Mouse (Mus musculus): Measurements from ENCODE around the gene Slc41a2. TPM values are rescaled to one million over a fixed set of nuclear protein-coding genes. Genes with fewer than 3 reads are reported as not detected.
A peak's percentile ranks its signal among the peaks of the same experiment; 100 is the strongest.

Slc41a2 gene
- polyA plus RNA-seq, 1 experiment from 2014 or later = 0.97 TPM

DNA sequence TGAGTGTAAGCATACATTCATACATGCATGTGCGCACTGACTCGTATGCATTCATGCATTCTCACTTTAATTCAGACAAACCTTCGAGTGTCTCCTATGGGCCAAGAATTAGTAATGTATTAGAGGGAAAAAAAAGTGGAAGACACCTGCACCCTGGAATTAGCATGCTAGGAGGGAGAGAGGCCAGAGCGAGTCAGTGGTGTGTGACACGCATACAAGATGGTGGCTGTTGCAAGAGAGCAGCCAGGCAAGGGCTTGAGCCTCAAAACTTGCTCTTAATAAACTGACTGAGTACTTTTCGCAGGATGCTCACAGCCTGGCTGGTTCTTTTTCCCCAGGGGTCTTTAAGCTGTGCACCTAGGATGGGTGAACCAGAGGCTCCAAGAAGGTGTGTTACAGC lies 152.6 kb downstream of the Slc41a2 start:
- peaks cover 2% of the 10 kb centered on the region; the same call in 1 of the 2 replicates for H3K4me1 ChIP-seq (ENCODE audit: control insufficient read depth, insufficient read depth, low read length)
- H3K4me3 ChIP-seq (ENCODE audit: low read depth, low read length) = no peak overlapping the region
- DNase-seq (ENCODE audit: low spot score) (no peak), ATAC-seq (ENCODE audit: insufficient read depth, low FRiP score, low TSS enrichment) (no peak)
- no peak overlapping the region for H3K9ac ChIP-seq (ENCODE audit: low read length)
- no peaks in the 10 kb centered on the region for H3K36me3 ChIP-seq (ENCODE audit: control insufficient read depth, insufficient read depth, low read length)
- no peaks in the 10 kb centered on the region for H3K9me3 ChIP-seq (ENCODE audit: control insufficient read depth, low read length)
- H3K27ac ChIP-seq (ENCODE audit: low read depth, low read length) = no peak overlapping the region
- no peaks in the 10 kb centered on the region for H3K27me3 ChIP-seq (ENCODE audit: control insufficient read depth, insufficient read depth, low read length)
- WGBS = 86% methylated on average over 6 of the region's 6 CpGs
- no peak overlapping the region for H3K4me2 ChIP-seq (ENCODE audit: low read depth)

DNA sequence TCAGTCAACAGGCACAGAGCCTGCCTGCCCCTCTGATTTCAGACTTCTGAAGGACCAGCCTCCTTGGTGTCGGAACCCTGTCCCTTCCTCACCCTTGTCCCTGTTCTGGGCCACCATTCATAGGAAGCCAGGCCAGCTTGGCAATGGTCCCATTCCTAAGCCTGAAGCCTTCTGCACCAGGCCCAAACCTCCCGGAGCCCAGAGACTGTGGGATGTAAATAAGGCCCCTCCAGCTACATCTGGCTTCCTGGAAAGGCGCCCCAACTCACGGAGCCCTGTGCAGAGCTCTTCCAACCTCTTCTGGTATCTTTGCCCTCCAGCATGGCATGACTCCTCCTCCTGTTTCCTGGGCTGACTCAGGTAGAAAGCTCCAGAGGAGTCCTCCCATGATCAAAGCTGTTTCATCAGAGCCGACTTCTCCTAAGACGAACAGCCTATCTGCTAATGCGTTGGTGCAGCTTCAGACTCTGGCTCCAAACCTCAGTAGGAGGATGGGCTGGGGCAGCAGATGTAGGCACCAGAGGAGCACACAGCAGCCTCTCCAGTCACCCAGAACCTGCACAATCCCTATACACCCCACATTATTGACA lies 153.1 kb downstream of the Slc41a2 start:
- 85% methylated on average over 7 of the region's 7 CpGs for WGBS
- H3K4me3 ChIP-seq (ENCODE audit: low read depth, low read length) = no peak overlapping the region

DNA sequence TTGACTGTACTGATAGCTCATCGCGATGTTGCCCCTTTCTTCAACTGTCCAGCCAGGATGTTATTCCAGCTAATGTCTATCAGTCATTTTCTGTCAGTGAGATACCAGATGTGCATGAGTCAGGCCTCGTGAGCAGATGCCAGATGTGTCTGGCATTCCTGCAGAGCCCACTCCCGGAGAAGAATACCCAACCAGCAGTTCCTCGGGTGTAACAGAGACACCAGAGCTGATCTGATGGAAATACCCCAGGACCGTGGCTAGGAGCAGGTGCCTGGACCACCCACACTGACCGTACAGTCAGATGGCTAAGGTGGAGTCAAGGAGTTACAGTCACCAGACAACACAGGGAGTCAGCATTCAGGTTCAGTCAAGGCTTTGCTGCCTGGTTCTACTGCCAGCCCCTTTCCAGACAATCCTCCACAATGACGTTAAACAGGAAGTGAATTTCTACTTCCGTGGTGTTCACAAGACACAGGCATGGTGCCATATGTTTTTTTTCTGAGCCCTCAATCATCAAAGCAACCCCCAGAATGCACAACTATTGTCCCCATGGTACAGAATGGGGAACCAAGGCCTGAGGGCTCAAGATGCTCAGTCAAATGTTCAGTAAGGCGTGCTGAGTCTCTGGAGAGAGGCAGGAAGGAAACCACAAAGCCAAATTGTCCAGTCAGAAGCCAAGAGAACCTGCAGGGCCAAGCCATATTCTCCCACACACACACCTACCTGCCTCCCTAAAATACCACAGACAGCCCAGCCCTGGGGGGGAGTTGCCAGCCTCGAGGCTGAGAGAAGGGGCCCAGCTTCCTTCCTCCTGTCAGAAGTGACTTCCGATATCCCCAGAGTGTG lies 153.8 kb downstream of the Slc41a2 start:
- H3K9ac ChIP-seq (ENCODE audit: low read length) = no peak overlapping the region
- H3K4me1 ChIP-seq (ENCODE audit: control insufficient read depth, insufficient read depth, low read length) = peaks cover 2% of the 10 kb centered on the region; the same call in 1 of the 2 replicates
- DNase-seq (ENCODE audit: low spot score) = no peak
- no peak overlapping the region for H3K4me2 ChIP-seq (ENCODE audit: low read depth)
- H3K36me3 ChIP-seq (ENCODE audit: control insufficient read depth, insufficient read depth, low read length) = no peaks in the 10 kb centered on the region
- no peak overlapping the region for H3K27ac ChIP-seq (ENCODE audit: low read depth, low read length)
- H3K27me3 ChIP-seq (ENCODE audit: control insufficient read depth, insufficient read depth, low read length) = no peaks in the 10 kb centered on the region
- no peak overlapping the region for H3K4me3 ChIP-seq (ENCODE audit: low read depth, low read length)
- ATAC-seq (ENCODE audit: insufficient read depth, low FRiP score, low TSS enrichment) = no peak
- H3K9me3 ChIP-seq (ENCODE audit: control insufficient read depth, low read length) = no peaks in the 10 kb centered on the region
- WGBS = 61% methylated on average over 12 of the region's 12 CpGs

More for the DNA sequence above, 153.1 kb downstream of the Slc41a2 start:
- ATAC-seq (ENCODE audit: insufficient read depth, low FRiP score, low TSS enrichment) (no peak), DNase-seq (ENCODE audit: low spot score) (no peak)
- Histone ChIP-seq H3K9ac (ENCODE audit: low read length) (no peak overlapping the region), H3K9me3 (ENCODE audit: control insufficient read depth, low read length) (no peaks in the 10 kb centered on the region), H3K27ac (ENCODE audit: low read depth, low read length) (no peak overlapping the region), H3K27me3 (ENCODE audit: control insufficient read depth, insufficient read depth, low read length) (no peaks in the 10 kb centered on the region), H3K36me3 (ENCODE audit: control insufficient read depth, insufficient read depth, low read length) (no peaks in the 10 kb centered on the region), H3K4me2 (ENCODE audit: low read depth) (no peak overlapping the region), H3K4me1 (ENCODE audit: control insufficient read depth, insufficient read depth, low read length) (peaks cover 2% of the 10 kb centered on the region; the same call in 1 of the 2 replicates)

DNA sequence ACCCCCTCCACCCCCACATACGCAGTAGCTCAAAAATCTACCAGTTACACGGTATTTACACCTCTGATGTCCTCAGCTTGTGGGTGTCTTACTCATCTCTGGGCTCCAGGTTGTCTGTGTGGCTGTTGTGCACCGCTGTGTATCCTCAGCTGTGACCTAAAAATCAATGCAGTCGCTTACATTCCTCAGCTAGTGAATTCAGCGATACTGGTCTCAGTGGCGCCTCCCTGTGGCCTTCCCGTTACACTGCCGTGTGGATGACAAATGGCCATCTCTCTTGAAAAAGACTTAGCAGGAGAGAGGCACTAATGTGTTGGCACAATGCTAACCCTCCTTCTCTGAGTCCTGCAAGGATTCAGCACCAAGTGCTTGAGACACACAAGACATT lies 155.1 kb downstream of the Slc41a2 start:
- H3K9me3 ChIP-seq (ENCODE audit: control insufficient read depth, low read length) = no peaks in the 10 kb centered on the region
- H3K4me3 ChIP-seq (ENCODE audit: low read depth, low read length) = no peak overlapping the region
- H3K36me3 ChIP-seq (ENCODE audit: control insufficient read depth, insufficient read depth, low read length) = no peaks in the 10 kb centered on the region
- peaks cover 2% of the 10 kb centered on the region; the same call in 1 of the 2 replicates for H3K4me1 ChIP-seq (ENCODE audit: control insufficient read depth, insufficient read depth, low read length)
- WGBS = 34% methylated on average over 8 of the region's 8 CpGs
- no peaks in the 10 kb centered on the region for H3K27me3 ChIP-seq (ENCODE audit: control insufficient read depth, insufficient read depth, low read length)
- no peak overlapping the region for H3K27ac ChIP-seq (ENCODE audit: low read depth, low read length)
- no peak overlapping the region for H3K9ac ChIP-seq (ENCODE audit: low read length)
- no peak for ATAC-seq (ENCODE audit: insufficient read depth, low FRiP score, low TSS enrichment)
- no peak overlapping the region for H3K4me2 ChIP-seq (ENCODE audit: low read depth)
- DNase-seq (ENCODE audit: low spot score) = peak; percentile 76

DNA sequence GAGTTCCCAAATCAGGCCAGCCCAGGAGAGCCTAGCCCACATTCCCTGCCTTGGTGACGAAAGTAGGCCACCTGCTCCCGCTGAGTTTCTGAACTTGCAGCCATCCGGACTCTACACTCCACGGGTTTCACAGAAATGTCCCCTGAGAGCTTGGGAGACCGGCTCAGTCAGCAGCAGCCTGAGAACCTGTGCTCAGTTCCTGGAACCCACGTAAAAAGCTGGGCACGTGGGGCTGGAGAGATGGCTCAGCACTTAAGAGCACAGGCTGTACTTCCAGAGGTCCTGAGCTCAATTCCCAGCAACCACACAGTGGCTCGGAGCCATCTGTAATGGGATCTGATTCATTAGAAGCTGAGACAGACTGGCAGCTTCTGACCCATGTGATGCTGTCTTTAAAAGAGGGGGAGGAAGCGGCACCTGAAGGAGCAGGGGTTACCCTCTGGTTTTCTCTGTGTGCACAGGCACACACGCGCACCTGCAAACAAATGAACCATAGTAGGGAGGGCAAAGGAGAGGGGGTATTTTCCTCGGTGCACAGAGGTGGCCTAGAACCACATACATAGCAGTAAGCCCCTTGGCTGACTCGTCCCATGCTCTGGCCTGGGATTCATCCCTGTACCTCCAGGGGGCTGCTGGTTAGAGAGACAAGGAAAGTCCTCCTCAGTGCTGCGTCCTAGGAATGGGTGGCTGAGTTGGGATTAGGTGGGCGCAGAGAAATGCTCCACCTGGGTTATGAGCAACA lies 155.7 kb downstream of the Slc41a2 start:
- Histone ChIP-seq H3K9me3 (ENCODE audit: control insufficient read depth, low read length) (no peaks in the 10 kb centered on the region), H3K27ac (ENCODE audit: low read depth, low read length) (no peak overlapping the region), H3K27me3 (ENCODE audit: control insufficient read depth, insufficient read depth, low read length) (no peaks in the 10 kb centered on the region), H3K4me3 (ENCODE audit: low read depth, low read length) (no peak overlapping the region), H3K36me3 (ENCODE audit: control insufficient read depth, insufficient read depth, low read length) (no peaks in the 10 kb centered on the region), H3K4me1 (ENCODE audit: control insufficient read depth, insufficient read depth, low read length) (peaks cover 2% of the 10 kb centered on the region; the same call in 1 of the 2 replicates), H3K4me2 (ENCODE audit: low read depth) (no peak overlapping the region), H3K9ac (ENCODE audit: low read length) (no peak overlapping the region)
- 71% methylated on average over 15 of the region's 15 CpGs for WGBS
- DNase-seq (ENCODE audit: low spot score) = no peak
- ATAC-seq (ENCODE audit: insufficient read depth, low FRiP score, low TSS enrichment) = no peak; the same call in 1 of the 2 replicates

Other genes with a start within 250 kb of the Slc41a2 start
- gene D10Wsu102e, start 22.3 kb upstream of the Slc41a2 start, polyA plus RNA-seq (2014; fragmentation: Nextera tagmentation; extraction: Ambion mirVana) = 0.97 and 1.0 TPM in 2 replicates
- gene Aldh1l2, start 196.3 kb upstream of the Slc41a2 start, polyA plus RNA-seq (2014; fragmentation: Nextera tagmentation; extraction: Ambion mirVana) = 6.7 and 8.6 TPM in 2 replicates
- 40.1 and 41.1 TPM in 2 replicates for gene Washc4, start 205.9 kb upstream of the Slc41a2 start, polyA plus RNA-seq (2014; fragmentation: Nextera tagmentation; extraction: Ambion mirVana)

Data from neural tube, embryonic 11.5 days (tissue).